Mouse (Mus musculus) bone marrow macrophage, adult 2 months (primary cell): ENCODE results near the gene Rtkn. TPM values are rescaled to one million over a fixed set of nuclear protein-coding genes. Genes with fewer than 3 reads are reported as not detected.

Source experiments
- H3K27ac ChIP-seq: 2 replicates; pipeline ENCODE4 v1.5.1; 2012; ENCODE audit warnings: low read depth, low read length; ENCODE audit not compliant: insufficient read depth
- H3K4me1 ChIP-seq: 2 replicates; pipeline ENCODE4 v1.6.1; 2012; ENCODE audit warnings: low read length; ENCODE audit not compliant: control insufficient read depth, insufficient read depth
- H3K4me3 ChIP-seq: 2 replicates; pipeline ENCODE4 v1.5.1; 2012; ENCODE audit warnings: mild to moderate bottlenecking, low read length, moderate library complexity; ENCODE audit not compliant: insufficient read depth
- CTCF ChIP-seq: IDR thresholded peaks from 2 replicates; pipeline ENCODE4 v1.5.1; 2012; ENCODE audit warnings: low read depth, mild to moderate bottlenecking, low read length, moderate library complexity
- POLR2A ChIP-seq: IDR thresholded peaks from 2 replicates; pipeline ENCODE4 v1.6.1; 2012; ENCODE audit warnings: mild to moderate bottlenecking, low read depth, low read length, borderline replicate concordance
- polyA plus RNA-seq: library from polyadenylated mRNA; stranded (reverse); fragments of >200 nt; gene quantifications from 2 replicates; pipeline ENCODE4 v1.2.4, GENCODE M21; 2012; ENCODE audit not compliant: missing spikeins, insufficient read depth, insufficient read length

Rtkn gene
- polyA plus RNA-seq, 1 experiment, result 1.8 TPM

DNA sequence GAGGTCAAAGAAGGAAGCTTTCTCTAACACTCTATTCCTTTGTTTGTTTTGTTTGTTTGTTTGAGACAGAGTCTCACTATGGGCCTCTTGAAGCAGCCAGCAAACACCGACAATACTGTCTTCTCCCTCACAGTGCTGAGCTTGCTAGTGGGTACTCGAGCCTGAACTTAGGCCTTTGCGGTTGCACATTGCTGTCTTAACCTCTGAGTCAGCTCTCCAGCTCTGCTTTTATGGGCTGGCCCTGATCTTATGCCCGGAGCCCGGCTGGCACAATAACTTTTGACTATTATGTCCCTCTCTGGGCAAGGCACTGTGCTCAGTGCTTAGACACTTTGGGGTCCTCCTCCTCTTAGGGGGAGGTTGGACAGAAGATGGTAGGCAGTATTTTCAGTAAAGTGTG lies 34.6 kb downstream of the Rtkn start:
- Histone ChIP-seq H3K4me1 (peaks cover 17% of the 10 kb centered on the region), H3K4me3 (no peak overlapping the region), H3K27ac (no peak overlapping the region)
- TF ChIP-seq POLR2A (no peak), CTCF (no peak)

DNA sequence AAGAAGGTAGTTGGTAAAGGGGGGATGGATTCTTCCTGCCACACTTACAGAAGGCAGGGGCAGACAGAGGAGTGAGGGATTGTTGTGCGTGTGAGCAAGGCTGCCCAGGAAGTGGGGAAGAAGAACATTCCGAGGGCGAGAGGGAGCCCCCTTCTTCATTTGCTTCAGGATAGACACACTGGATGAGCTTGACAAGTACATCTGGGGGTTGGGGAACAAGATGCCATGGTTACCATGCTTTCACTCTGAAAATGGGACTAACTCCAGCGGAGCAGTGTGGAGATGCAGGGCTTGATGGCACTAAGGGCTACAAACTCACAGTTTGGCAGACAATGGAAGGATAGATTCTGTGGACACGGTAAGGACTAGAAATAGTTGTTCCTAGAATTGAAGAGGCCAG lies 35.8 kb downstream of the Rtkn start:
- Histone ChIP-seq H3K4me1 (peaks cover 17% of the 10 kb centered on the region), H3K4me3 (no peak overlapping the region), H3K27ac (no peak overlapping the region)
- TF ChIP-seq CTCF (no peak), POLR2A (no peak)

DNA sequence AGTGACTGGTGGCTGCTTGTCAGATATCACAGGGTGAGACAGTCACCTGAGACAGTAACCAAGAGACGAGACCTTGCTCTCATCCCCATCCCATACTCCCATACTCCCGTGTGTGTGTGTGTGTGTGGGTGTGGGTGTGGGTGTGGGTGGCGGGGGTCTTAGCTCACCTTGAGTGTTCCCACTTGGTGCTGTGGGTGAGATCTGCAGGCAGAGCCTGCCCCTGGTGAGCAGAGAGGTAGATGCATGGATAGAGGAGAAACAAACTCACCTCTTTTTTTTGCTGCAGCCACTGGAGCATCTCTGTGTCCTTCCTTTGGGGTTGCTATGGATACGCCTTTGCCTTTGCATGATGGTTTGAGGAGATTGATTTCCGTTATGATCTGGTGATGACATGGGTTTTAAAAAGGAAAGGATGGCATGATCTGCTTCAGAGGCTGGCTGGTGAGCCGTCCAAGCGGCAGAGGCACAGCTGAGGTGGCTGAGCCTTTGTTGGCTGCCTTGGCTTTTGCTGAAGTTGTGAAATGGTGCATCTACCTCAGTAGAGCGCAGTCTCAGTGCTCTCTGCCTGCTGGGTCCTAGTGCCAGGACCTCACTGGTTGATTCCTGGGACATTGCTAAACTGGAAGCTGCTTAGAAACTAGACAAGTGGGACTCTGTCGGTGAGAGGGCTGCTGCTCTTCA lies 37.1 kb downstream of the Rtkn start:
- Histone ChIP-seq H3K4me3 (no peak overlapping the region), H3K4me1 (peaks cover 12% of the 10 kb centered on the region), H3K27ac (no peak overlapping the region)
- TF ChIP-seq POLR2A (no peak), CTCF (no peak)

DNA sequence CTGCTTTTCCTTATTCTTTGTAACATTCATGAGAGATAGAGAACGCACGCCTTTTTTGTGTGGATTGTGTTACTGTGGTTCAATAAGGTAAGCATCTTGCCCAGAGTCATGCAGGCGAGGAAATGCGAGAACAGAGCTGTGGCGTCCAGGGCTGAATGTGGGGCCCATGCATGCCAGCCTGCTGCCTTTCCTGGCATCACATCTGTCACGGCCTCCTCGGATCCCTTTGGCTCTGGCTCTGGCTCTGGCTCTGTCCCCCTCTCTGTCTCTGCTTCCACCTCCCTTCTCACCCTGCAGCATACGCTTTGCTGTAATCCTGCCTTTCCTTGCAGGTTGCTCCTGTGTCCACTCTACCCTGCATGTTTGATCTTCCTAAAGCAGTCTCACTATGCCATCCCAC lies 40.7 kb downstream of the Rtkn start:
- Histone ChIP-seq H3K4me3 (no peak overlapping the region), H3K27ac (no peak overlapping the region), H3K4me1 (no peaks in the 10 kb centered on the region)
- TF ChIP-seq POLR2A (no peak), CTCF (no peak)

DNA sequence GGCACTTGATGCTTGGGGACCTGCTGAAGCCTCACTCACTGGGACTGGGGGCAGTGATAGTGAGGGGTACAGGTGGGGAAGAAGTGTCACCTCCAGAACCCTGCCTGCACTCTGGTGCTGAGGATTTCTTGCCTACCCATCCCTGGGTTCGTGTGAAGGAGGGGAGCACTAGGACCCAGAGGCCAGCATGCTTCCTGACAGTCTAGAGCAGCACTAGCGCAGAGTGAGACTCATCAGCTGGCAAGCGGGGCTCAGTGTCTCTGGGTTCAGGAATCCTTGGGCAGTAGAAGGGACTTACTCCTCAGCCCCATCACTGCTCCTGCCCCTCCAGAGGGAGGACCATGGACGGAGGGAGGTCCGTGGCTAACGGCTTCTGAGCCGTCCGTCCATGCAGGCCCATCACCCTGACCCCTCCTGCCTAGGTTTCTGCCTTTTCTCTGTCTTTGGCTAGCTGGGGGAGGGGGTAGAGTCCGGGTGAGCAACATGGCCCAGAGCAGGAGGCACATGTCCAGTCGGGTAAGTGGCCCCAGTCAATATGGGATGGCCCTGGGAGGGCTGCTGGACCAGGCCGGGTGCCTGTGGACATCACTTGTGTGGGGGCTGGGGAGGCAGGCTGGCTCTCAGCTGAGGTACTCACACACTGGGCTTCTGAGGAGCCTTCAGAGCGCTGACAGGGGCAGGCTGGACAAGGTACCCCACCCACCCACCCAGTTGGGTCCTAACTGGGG lies 44.3 kb downstream of the Rtkn start:
- Histone ChIP-seq H3K27ac (no peak overlapping the region), H3K4me3 (no peak overlapping the region), H3K4me1 (no peaks in the 10 kb centered on the region)
- TF ChIP-seq POLR2A, result no peak
- TF ChIP-seq CTCF, result no peak

DNA sequence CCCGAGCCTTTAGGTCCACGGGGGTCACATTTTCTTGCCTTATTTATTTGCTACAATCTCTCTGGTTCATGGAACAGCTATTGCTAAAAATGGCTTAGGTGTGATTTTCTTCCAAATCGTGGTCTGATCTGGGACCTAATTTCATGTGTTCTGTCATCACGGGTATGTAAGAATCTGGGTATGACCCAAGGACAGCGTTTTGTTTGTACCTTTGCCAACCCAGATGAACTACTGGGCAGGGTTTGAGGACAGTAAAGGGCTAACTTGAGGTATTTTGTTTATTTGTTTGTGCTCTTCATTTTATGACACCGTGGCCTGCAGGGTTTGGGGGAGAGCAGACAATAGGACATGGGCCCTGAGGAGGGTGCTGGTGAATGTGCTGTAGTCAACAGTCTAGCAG lies 45.3 kb downstream of the Rtkn start:
- no peak for TF ChIP-seq CTCF
- no peak for TF ChIP-seq POLR2A
- no peaks in the 10 kb centered on the region for H3K4me1 ChIP-seq
- H3K27ac ChIP-seq, result no peak overlapping the region
- no peak overlapping the region for H3K4me3 ChIP-seq

DNA sequence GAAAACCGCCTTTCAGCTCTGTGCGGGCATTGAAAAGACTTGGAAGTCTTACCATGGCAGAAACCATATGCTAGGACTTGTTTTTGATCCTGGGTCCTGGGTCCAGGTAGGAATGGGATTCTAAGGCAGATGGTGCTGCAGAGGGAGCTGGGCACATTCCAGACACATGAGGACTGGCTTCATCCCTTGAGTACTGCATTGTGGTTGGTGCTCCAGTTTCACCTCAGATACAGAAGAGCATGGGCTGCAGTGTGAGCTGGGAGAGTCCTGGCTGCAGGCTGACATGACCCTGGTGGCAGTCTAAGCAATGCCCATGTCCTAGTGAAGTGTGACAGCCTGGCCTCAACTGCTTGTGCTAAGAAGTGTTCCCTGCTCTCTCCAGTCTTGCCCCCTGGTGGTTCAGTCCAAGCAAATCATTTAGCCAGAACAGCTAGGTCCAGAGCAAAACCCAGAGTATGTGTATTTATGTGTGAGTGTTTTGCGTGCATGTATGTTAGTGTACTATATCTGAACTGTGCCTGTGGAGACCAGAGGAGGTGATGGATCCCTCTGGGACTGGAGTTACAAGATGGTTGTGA lies 49.7 kb downstream of the Rtkn start:
- TF ChIP-seq CTCF (no peak), POLR2A (no peak)

DNA sequence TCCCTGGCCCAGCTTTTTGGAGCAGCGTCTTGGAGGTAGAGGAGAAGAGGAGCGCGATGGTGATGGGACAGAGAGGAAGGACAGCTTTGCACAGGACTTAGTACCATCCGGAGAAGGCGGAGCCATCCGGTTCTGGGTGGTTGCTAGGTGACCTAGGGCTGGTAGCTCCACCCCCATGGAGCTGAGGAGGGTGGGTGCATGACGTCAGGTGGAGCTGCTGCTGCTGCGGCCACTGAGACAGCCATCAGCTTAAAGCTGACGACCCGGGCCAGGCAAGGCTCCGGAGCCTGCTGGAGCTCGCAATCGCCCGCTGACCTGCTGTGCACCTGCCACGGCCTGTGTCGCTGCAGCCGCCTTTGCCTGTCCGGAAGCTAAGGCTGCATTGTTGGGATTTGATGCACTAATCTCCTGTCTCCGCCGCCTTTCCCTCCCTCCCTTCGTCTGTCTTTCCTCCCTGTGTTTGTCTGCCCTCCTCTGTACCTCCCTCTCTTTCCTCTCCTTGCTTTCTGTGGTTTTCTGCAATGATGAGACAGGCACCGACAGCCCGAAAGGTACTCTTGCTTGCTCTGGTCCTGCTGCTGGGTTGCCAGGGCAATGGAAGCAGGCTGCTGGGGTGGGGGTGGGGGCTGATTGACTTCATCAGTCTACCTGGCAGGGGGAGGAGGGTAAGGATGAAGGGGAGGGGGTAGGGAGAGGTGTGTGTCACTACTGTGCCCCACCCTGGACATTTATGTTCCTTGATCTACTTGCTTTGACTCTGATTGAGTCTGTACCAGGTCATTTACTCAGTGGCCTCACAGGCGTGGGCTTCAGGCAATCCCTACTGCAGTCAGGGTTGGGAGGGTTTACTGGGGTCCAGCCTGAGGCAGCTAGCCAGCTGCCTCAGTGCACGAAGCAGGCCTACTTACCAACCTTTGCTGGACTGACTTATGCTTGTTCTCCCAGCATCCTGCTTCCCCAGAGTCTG lies 50.9 kb downstream of the Rtkn start:
- Histone ChIP-seq H3K4me3 (no peak overlapping the region), H3K4me1 (no peaks in the 10 kb centered on the region), H3K27ac (no peak overlapping the region)
- no peak for TF ChIP-seq POLR2A
- TF ChIP-seq CTCF, result no peak

More for the DNA sequence above, 49.7 kb downstream of the Rtkn start:
- Histone ChIP-seq H3K4me1 (no peaks in the 10 kb centered on the region), H3K27ac (no peak overlapping the region), H3K4me3 (no peak overlapping the region)

DNA sequence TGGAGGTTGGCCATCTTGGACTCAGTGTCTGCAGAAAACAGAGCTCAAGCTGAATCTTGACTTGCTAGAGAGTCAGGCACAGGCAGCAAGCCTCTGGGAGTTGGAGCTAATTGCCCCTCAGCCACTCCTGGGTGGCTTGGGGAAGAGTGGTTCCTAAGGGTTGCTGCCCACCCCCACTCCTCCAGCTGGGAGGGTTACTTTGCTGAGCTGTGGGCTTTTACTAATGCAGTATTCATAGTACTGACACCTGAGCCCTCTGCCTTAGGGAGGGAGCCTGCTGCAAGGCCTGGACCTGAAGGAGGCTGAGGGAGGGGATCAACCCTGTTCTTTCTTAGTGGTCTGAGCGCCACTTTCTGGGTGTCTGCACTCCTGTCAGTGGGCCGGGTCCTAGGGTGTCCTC lies 51.7 kb downstream of the Rtkn start:
- H3K27ac ChIP-seq, result no peak overlapping the region
- no peak overlapping the region for H3K4me3 ChIP-seq
- TF ChIP-seq CTCF (no peak), POLR2A (no peak)
- H3K4me1 ChIP-seq, result no peaks in the 10 kb centered on the region
